Mouse (Mus musculus): Measurements from ENCODE around the gene Pde1a.

The Pde1a gene

GRCm38 (mm10) chr2:79815708-79816484, 313.4 kb downstream of the Pde1a start:
- DNase-seq (ENCODE audit: low spot score) = no peak

- DNase-seq (ENCODE audit: low spot score) = no peak
Measured at GRCm38 (mm10) chr2:79798627-79799026, 330.6 kb downstream of the Pde1a start.

- DNase-seq (ENCODE audit: low spot score) = no peak
Measured at GRCm38 (mm10) chr2:79797444-79797843, 331.8 kb downstream of the Pde1a start.

- no peak for DNase-seq (ENCODE audit: low spot score)
Measured at GRCm38 (mm10) chr2:79793186-79793585, 336.1 kb downstream of the Pde1a start.

- no peak for DNase-seq (ENCODE audit: low spot score)
Measured at GRCm38 (mm10) chr2:79786467-79786866, 342.8 kb downstream of the Pde1a start.

GRCm38 (mm10) chr2:79785541-79786134, 343.6 kb downstream of the Pde1a start:
- no peak for DNase-seq (ENCODE audit: low spot score)
